Mouse (Mus musculus): Measurements from ENCODE around the gene Egfr. TPM values are rescaled to one million over a fixed set of nuclear protein-coding genes. Genes with fewer than 3 reads are reported as not detected.
A peak's percentile ranks its signal among the peaks of the same experiment; 100 is the strongest.

Gene Egfr
- 4.1 TPM for polyA plus RNA-seq (2012; fragmentation: generic; extraction: Trizol)

GRCm38 (mm10) chr11:16752007-16752348 is at the start of gene Egfr:
Gene Egfr, plus strand, starts transcription at chr11:16752203.
- peaks cover 13% of the 10 kb centered on the region for H3K79me2 ChIP-seq (ENCODE audit: control insufficient read depth, insufficient read depth)
- no peaks in the 10 kb centered on the region for H3K27me3 ChIP-seq (ENCODE audit: control insufficient read depth, insufficient read depth, insufficient read length)
- H3K4me3 ChIP-seq = peak within 1 kb of the TSS; percentile 72

GRCm38 (mm10) chr11:16703221-16703620 is 48.8 kb upstream of the Egfr start:
- Histone ChIP-seq H3K27me3 (ENCODE audit: control insufficient read depth, insufficient read depth, insufficient read length) (no peaks in the 10 kb centered on the region), H3K79me2 (ENCODE audit: control insufficient read depth, insufficient read depth) (no peaks in the 10 kb centered on the region), H3ac (ENCODE audit: control insufficient read depth, insufficient read length) (no peak overlapping the region), H3K4me3 (no peak overlapping the region), H3K4me2 (ENCODE audit: low read depth) (no peak overlapping the region), H3K36me3 (ENCODE audit: control insufficient read depth, insufficient read depth) (no peaks in the 10 kb centered on the region)
- no peak for TF ChIP-seq USF1 (IDR thresholded peaks at IDR 0.05; ENCODE audit: low read depth)
- TF ChIP-seq REST (IDR thresholded peaks at IDR 0.05; ENCODE audit: insufficient read depth, insufficient read length) = no peak
- no peak for TF ChIP-seq TCF3 (IDR thresholded peaks at IDR 0.05; ENCODE audit: insufficient read length, low read depth)
- no peak for TF ChIP-seq CEBPB (IDR thresholded peaks at IDR 0.05; ENCODE audit: insufficient read depth, poor library complexity, severe bottlenecking)
- no peak for TF ChIP-seq POLR2A (IDR thresholded peaks at IDR 0.05; ENCODE audit: insufficient read length, low read depth)
- no peak for TF ChIP-seq E2F4 (IDR thresholded peaks at IDR 0.05; ENCODE audit: insufficient read depth)
- no peak for TF ChIP-seq POLR2AphosphoS2 (IDR thresholded peaks at IDR 0.05; ENCODE audit: insufficient read length, low read depth)

More at GRCm38 (mm10) chr11:16752007-16752348, at the start of gene Egfr:
- Histone ChIP-seq H3K36me3 (ENCODE audit: control insufficient read depth, insufficient read depth) (no peaks in the 10 kb centered on the region), H3K4me2 (ENCODE audit: low read depth) (peak within 1 kb of the TSS; percentile 89), H3ac (ENCODE audit: control insufficient read depth, insufficient read length) (peak within 1 kb of the TSS; percentile 84)
- peak; percentile 85 for TF ChIP-seq POLR2A (IDR thresholded peaks at IDR 0.05; ENCODE audit: insufficient read length, low read depth)
- peak; percentile 49 for TF ChIP-seq POLR2AphosphoS2 (IDR thresholded peaks at IDR 0.05; ENCODE audit: insufficient read length, low read depth)
- TF ChIP-seq E2F4 (IDR thresholded peaks at IDR 0.05; ENCODE audit: insufficient read depth) = no peak

- Histone ChIP-seq H3K4me2 (ENCODE audit: low read depth) (no peak overlapping the region), H3K27me3 (ENCODE audit: control insufficient read depth, insufficient read depth, insufficient read length) (no peaks in the 10 kb centered on the region), H3K79me2 (ENCODE audit: control insufficient read depth, insufficient read depth) (no peaks in the 10 kb centered on the region), H3K36me3 (ENCODE audit: control insufficient read depth, insufficient read depth) (no peaks in the 10 kb centered on the region), H3K4me3 (no peak overlapping the region), H3ac (ENCODE audit: control insufficient read depth, insufficient read length) (no peak overlapping the region)
- TF ChIP-seq E2F4 (IDR thresholded peaks at IDR 0.05; ENCODE audit: insufficient read depth) = no peak
- no peak for TF ChIP-seq CEBPB (IDR thresholded peaks at IDR 0.05; ENCODE audit: insufficient read depth, poor library complexity, severe bottlenecking)
- no peak for TF ChIP-seq POLR2A (IDR thresholded peaks at IDR 0.05; ENCODE audit: insufficient read length, low read depth)
- no peak for TF ChIP-seq REST (IDR thresholded peaks at IDR 0.05; ENCODE audit: insufficient read depth, insufficient read length)
Observed at GRCm38 (mm10) chr11:16735083-16735644, 16.8 kb upstream of the Egfr start.

GRCm38 (mm10) chr11:16737323-16737722 is 14.7 kb upstream of the Egfr start:
- Histone ChIP-seq H3K4me2 (ENCODE audit: low read depth) (no peak overlapping the region), H3ac (ENCODE audit: control insufficient read depth, insufficient read length) (no peak overlapping the region), H3K36me3 (ENCODE audit: control insufficient read depth, insufficient read depth) (no peaks in the 10 kb centered on the region), H3K4me3 (no peak overlapping the region), H3K27me3 (ENCODE audit: control insufficient read depth, insufficient read depth, insufficient read length) (no peaks in the 10 kb centered on the region), H3K79me2 (ENCODE audit: control insufficient read depth, insufficient read depth) (no peaks in the 10 kb centered on the region)
- no peak for TF ChIP-seq E2F4 (IDR thresholded peaks at IDR 0.05; ENCODE audit: insufficient read depth)
- TF ChIP-seq POLR2A (IDR thresholded peaks at IDR 0.05; ENCODE audit: insufficient read length, low read depth) = no peak
- TF ChIP-seq REST (IDR thresholded peaks at IDR 0.05; ENCODE audit: insufficient read depth, insufficient read length) = no peak
- no peak for TF ChIP-seq POLR2AphosphoS2 (IDR thresholded peaks at IDR 0.05; ENCODE audit: insufficient read length, low read depth)
- TF ChIP-seq TCF3 (IDR thresholded peaks at IDR 0.05; ENCODE audit: insufficient read length, low read depth) = no peak
- no peak for TF ChIP-seq CEBPB (IDR thresholded peaks at IDR 0.05; ENCODE audit: insufficient read depth, poor library complexity, severe bottlenecking)
- TF ChIP-seq MYOG (IDR thresholded peaks at IDR 0.05; ENCODE audit: control insufficient read depth in 1 of 3, insufficient read depth in 1 of 3, insufficient read length in 2 of 3, low read depth in 2 of 3) = no peak
- TF ChIP-seq USF1 (IDR thresholded peaks at IDR 0.05; ENCODE audit: low read depth) = no peak

- Histone ChIP-seq H3K79me2 (ENCODE audit: control insufficient read depth, insufficient read depth) (no peaks in the 10 kb centered on the region), H3ac (ENCODE audit: control insufficient read depth, insufficient read length) (no peak overlapping the region), H3K27me3 (ENCODE audit: control insufficient read depth, insufficient read depth, insufficient read length) (no peaks in the 10 kb centered on the region), H3K4me2 (ENCODE audit: low read depth) (no peak overlapping the region), H3K36me3 (ENCODE audit: control insufficient read depth, insufficient read depth) (no peaks in the 10 kb centered on the region), H3K4me3 (no peak overlapping the region)
- TF ChIP-seq MAX (IDR thresholded peaks at IDR 0.05; ENCODE audit: low read depth) = no peak
- TF ChIP-seq USF1 (IDR thresholded peaks at IDR 0.05; ENCODE audit: low read depth) = no peak
- TF ChIP-seq CEBPB (IDR thresholded peaks at IDR 0.05; ENCODE audit: insufficient read depth, poor library complexity, severe bottlenecking) = no peak
- no peak for TF ChIP-seq SRF (IDR thresholded peaks at IDR 0.05; ENCODE audit: control insufficient read depth, insufficient read length, low read depth)
- TF ChIP-seq MYOD1 (IDR thresholded peaks at IDR 0.05; ENCODE audit: control insufficient read depth in 1 of 3, insufficient read length in 2 of 3, low read depth in 2 of 3) = no peak
- no peak for TF ChIP-seq REST (IDR thresholded peaks at IDR 0.05; ENCODE audit: insufficient read depth, insufficient read length)
- TF ChIP-seq POLR2AphosphoS2 (IDR thresholded peaks at IDR 0.05; ENCODE audit: insufficient read length, low read depth) = no peak
- TF ChIP-seq E2F4 (IDR thresholded peaks at IDR 0.05; ENCODE audit: insufficient read depth) = no peak
- no peak for TF ChIP-seq POLR2A (IDR thresholded peaks at IDR 0.05; ENCODE audit: insufficient read length, low read depth)
- TF ChIP-seq TCF3 (IDR thresholded peaks at IDR 0.05; ENCODE audit: insufficient read length, low read depth) = no peak
- TF ChIP-seq TCF12 (IDR thresholded peaks at IDR 0.05; ENCODE audit: insufficient read depth, poor library complexity, severe bottlenecking) = no peak
Observed at GRCm38 (mm10) chr11:16738691-16739090, 13.3 kb upstream of the Egfr start.

Measured in myocyte (in vitro differentiated cells).